Mouse (Mus musculus) hematopoietic multipotent progenitor cell, adult 10-12 weeks (in vitro differentiated cells): ENCODE measurements around the gene Mtnr1b. TPM values are rescaled to one million over a fixed set of nuclear protein-coding genes. Genes with fewer than 3 reads are reported as not detected.

Experiments
- polyA plus RNA-seq: library from polyadenylated mRNA; stranded (reverse); fragments of >175 nt; gene quantifications from 2 replicates; pipeline ENCODE4 v1.2.3, GENCODE M21; 2012; ENCODE audit warnings: low replicate concordance

Gene Mtnr1b
- polyA plus RNA-seq, result not detected in 2 replicates

GRCm38 (mm10) chr9:15874506-15875160, at the start of gene Mtnr1b:
Mtnr1b (minus strand) TSS chr9:15874556.

Other genes starting within 250 kb of the Mtnr1b start
- not detected in 2 replicates for gene Deup1, start 246.6 kb downstream of the Mtnr1b start, polyA plus RNA-seq
- gene Slc36a4, start 164.8 kb downstream of the Mtnr1b start, polyA plus RNA-seq, result 0.72 and 0.96 TPM in 2 replicates